Mouse (Mus musculus) cortical plate, adult 2 months (tissue): Measurements from ENCODE around the gene Pgam2.

Experiments
- CTCF ChIP-seq: fragments of 200-500 bp; IDR thresholded peaks from 2 replicates; pipeline ENCODE4 v1.5.1; 2011; ENCODE audit warnings: mild to moderate bottlenecking, control low read depth, low read length; ENCODE audit not compliant: insufficient read depth; ENCODE audit errors: extremely low read depth
- POLR2A ChIP-seq: fragments of 200-500 bp; IDR thresholded peaks from 2 replicates; pipeline ENCODE4 v1.6.1; 2011; ENCODE audit warnings: mild to moderate bottlenecking, low read length, control low read depth; ENCODE audit not compliant: insufficient read depth; ENCODE audit errors: extremely low read depth

DNA sequence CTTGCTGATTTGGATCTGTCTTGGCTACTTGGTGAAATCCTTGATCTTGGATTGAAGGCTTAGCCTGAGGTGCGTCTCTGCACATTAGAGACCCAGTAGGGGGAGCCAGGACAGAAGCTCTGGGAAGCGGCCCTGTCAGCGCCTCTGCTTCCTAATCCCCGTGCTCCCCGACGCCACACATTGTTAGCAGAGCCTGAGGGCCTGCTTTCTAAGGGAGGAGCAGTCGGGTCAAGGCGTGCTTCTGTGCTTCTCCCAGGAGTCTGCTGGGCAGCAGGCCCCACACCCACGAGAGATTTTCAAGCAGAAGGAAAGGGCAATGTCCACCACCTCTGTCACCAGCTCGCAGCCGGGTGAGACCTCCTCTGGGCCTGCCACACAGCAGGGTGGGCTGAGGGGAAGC lies 6.2 kb downstream of the Pgam2 start:
- no peak for TF ChIP-seq POLR2A
- no peak for TF ChIP-seq CTCF
